Mouse (Mus musculus) E14TG2a.4 (cell line): ENCODE measurements around the gene Bsn.

Source experiments
- H3K27me3 ChIP-seq: 2 replicates; pipeline ENCODE4 v1.6.1; 2014; ENCODE audit warnings: low read length, control low read depth; ENCODE audit not compliant: insufficient read depth
- H3K36me3 ChIP-seq: 2 replicates; pipeline ENCODE4 v1.6.1; 2014; ENCODE audit warnings: low read length, control low read depth; ENCODE audit not compliant: insufficient read depth
- H3K4me1 ChIP-seq: replicated peaks from 2 replicates; pipeline ENCODE4 v1.6.1; 2014; ENCODE audit warnings: low read depth, low read length, control low read depth
- H3K4me3 ChIP-seq: replicated peaks from 2 replicates; pipeline ENCODE4 v1.5.1; 2014; ENCODE audit warnings: mild to moderate bottlenecking, low read length
- H3K9me3 ChIP-seq: 2 replicates; pipeline ENCODE4 v1.6.1; 2014; ENCODE audit warnings: low read length, control low read depth
- CTCF ChIP-seq: conservative IDR thresholded peaks from 2 replicates; pipeline ENCODE4 v1.5.1; 2014; ENCODE audit warnings: low read length
- NANOG ChIP-seq: IDR thresholded peaks from 2 replicates; pipeline ENCODE4 v1.6.1; 2014; ENCODE audit warnings: borderline replicate concordance, low read length, mixed read lengths
- POU5F1 ChIP-seq: IDR thresholded peaks from 2 replicates; pipeline ENCODE4 v1.6.1; 2014; ENCODE audit warnings: low read length, borderline replicate concordance

The Bsn gene

GRCm38 (mm10) chr9:108223633-108224032, 33.4 kb upstream of the Bsn start:
- Histone ChIP-seq H3K4me3 (no peak overlapping the region), H3K36me3 (peaks cover 29% of the 10 kb centered on the region), H3K9me3 (no peaks in the 10 kb centered on the region), H3K27me3 (no peaks in the 10 kb centered on the region), H3K4me1 (peaks cover 32% of the 10 kb centered on the region)
- TF ChIP-seq NANOG (no peak), CTCF (no peak), POU5F1 (no peak)

- H3K9me3 ChIP-seq: no peaks in the 10 kb centered on the region
- no peak overlapping the region for H3K4me3 ChIP-seq
- no peaks in the 10 kb centered on the region for H3K27me3 ChIP-seq
- peaks cover 25% of the 10 kb centered on the region for H3K4me1 ChIP-seq
- H3K36me3 ChIP-seq: peaks cover 39% of the 10 kb centered on the region
- TF ChIP-seq NANOG (no peak), POU5F1 (no peak), CTCF (no peak)
Measured at GRCm38 (mm10) chr9:108221566-108221965, 31.4 kb upstream of the Bsn start.

DNA sequence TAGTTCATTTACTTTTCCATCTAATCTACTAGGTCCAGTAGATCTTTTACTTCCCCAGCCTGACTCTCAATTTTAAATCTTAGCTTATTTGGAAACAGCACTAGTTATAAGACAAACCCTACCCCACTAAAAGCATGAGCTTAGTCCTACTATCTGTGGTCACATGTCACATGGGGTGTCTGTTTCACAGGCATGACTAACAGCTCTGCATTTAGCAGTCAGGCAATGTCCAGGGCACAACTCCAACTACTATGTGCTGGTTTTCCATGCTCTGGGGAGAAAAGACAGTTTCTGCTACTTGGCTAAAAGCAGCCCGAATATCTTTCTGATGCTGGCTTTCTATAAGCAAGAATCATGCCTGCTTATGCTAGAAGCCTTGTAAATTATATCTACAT, 30.2 kb upstream of the Bsn start:
- Histone ChIP-seq H3K4me1 (peaks cover 15% of the 10 kb centered on the region), H3K9me3 (no peaks in the 10 kb centered on the region), H3K36me3 (peaks cover 49% of the 10 kb centered on the region), H3K4me3 (no peak overlapping the region), H3K27me3 (no peaks in the 10 kb centered on the region)
- TF ChIP-seq CTCF (no peak), POU5F1 (no peak), NANOG (no peak)

- Histone ChIP-seq H3K4me3 (no peak overlapping the region), H3K9me3 (no peaks in the 10 kb centered on the region), H3K4me1 (peaks cover 10% of the 10 kb centered on the region), H3K27me3 (no peaks in the 10 kb centered on the region), H3K36me3 (peaks cover 51% of the 10 kb centered on the region)
- no peak for TF ChIP-seq POU5F1
- TF ChIP-seq CTCF: no peak
- TF ChIP-seq NANOG: no peak
Measured at GRCm38 (mm10) chr9:108219766-108220379, 29.7 kb upstream of the Bsn start.

- TF ChIP-seq NANOG (no peak), POU5F1 (no peak), CTCF (no peak)
- peaks cover 21% of the 10 kb centered on the region for H3K4me1 ChIP-seq
- H3K9me3 ChIP-seq: no peaks in the 10 kb centered on the region
- H3K36me3 ChIP-seq: peaks cover 68% of the 10 kb centered on the region
- H3K27me3 ChIP-seq: no peaks in the 10 kb centered on the region
- H3K4me3 ChIP-seq: no peak overlapping the region
Measured at GRCm38 (mm10) chr9:108217936-108218543, 27.9 kb upstream of the Bsn start.

- Histone ChIP-seq H3K27me3 (no peaks in the 10 kb centered on the region), H3K4me3 (no peak overlapping the region), H3K9me3 (no peaks in the 10 kb centered on the region), H3K36me3 (peaks cover 72% of the 10 kb centered on the region), H3K4me1 (peaks cover 22% of the 10 kb centered on the region)
- no peak for TF ChIP-seq NANOG
- TF ChIP-seq POU5F1: no peak
- TF ChIP-seq CTCF: no peak
Measured at GRCm38 (mm10) chr9:108217406-108217805, 27.2 kb upstream of the Bsn start.

- Histone ChIP-seq H3K4me1 (peaks cover 19% of the 10 kb centered on the region), H3K4me3 (no peak overlapping the region), H3K9me3 (no peaks in the 10 kb centered on the region), H3K36me3 (peaks cover 84% of the 10 kb centered on the region), H3K27me3 (no peaks in the 10 kb centered on the region)
- TF ChIP-seq POU5F1: no peak
- TF ChIP-seq CTCF: no peak
- TF ChIP-seq NANOG: no peak
Measured at GRCm38 (mm10) chr9:108213105-108213504, 22.9 kb upstream of the Bsn start.

DNA sequence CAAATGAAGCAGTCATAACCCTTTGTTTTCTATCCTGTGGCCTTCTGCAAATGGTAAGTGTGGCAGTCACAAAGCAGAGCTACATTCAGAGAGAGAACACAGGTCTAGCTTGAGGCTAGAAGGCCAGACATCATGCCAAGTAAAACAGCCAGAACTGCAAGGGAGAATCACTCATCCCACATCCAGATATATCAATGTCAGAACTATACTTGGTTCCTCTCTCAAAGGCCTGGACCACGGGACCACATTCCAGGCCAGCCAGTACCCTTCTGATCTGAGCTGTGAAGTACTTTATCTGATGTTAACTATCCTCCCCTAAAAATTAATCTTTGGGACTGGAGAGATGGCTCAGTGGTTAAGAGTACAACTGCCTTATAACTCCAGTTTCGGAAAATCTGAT, 22.2 kb upstream of the Bsn start:
- H3K36me3 ChIP-seq: peaks cover 84% of the 10 kb centered on the region
- H3K4me3 ChIP-seq: no peak overlapping the region
- TF ChIP-seq CTCF: no peak
- TF ChIP-seq POU5F1: no peak
- no peak for TF ChIP-seq NANOG
- no peaks in the 10 kb centered on the region for H3K9me3 ChIP-seq
- peaks cover 23% of the 10 kb centered on the region for H3K4me1 ChIP-seq
- H3K27me3 ChIP-seq: no peaks in the 10 kb centered on the region

GRCm38 (mm10) chr9:108205571-108205901, 15.4 kb upstream of the Bsn start:
- Histone ChIP-seq H3K4me3 (no peak overlapping the region), H3K27me3 (no peaks in the 10 kb centered on the region), H3K36me3 (peaks cover 50% of the 10 kb centered on the region), H3K4me1 (peaks cover 69% of the 10 kb centered on the region), H3K9me3 (no peaks in the 10 kb centered on the region)
- TF ChIP-seq CTCF (no peak), POU5F1 (no peak)

DNA sequence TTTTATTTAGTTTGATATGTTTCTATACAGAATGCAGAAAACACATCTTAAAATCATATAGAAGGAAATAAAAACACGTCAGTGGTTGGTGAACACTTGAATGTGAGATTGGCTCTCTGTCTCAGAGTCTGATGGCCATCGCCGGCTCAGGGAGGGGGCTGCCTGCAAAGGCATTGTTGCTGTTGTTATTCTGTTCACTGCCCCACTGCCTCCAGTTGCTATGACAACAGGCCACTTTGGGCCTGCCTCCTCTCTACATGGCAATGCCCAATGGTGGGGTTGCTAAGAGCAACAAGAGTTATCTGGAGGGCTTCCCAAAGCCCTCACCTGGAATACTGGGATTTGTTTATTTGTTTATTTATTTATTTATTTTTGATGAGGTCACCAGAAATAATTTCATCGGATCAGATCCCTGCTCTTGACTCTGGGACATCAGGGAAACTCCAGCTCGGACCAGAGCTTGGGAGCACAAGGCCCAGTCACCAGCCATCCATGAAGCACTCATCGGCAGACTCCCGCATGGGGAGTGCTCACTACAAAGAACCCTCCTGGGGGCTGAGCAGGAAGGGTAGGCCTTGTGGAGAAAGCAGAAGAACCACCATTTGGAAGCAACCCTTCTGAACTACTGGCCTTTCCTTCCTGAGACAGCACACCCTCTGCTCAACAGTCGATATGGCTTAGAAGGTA, 14.8 kb upstream of the Bsn start:
- peaks cover 49% of the 10 kb centered on the region for H3K36me3 ChIP-seq
- no peaks in the 10 kb centered on the region for H3K9me3 ChIP-seq
- peaks cover 74% of the 10 kb centered on the region for H3K4me1 ChIP-seq
- H3K4me3 ChIP-seq: no peak overlapping the region
- no peaks in the 10 kb centered on the region for H3K27me3 ChIP-seq
- TF ChIP-seq NANOG: no peak
- TF ChIP-seq POU5F1: no peak
- TF ChIP-seq CTCF: no peak
